Mouse (Mus musculus): ENCODE data around the gene Agap1.
A peak's percentile ranks its signal among the peaks of the same experiment; 100 is the strongest.

Gene Agap1

GRCm38 (mm10) chr1:89933786-89934185 is 479.2 kb downstream of the Agap1 start:
- no peak for DNase-seq (ENCODE audit: low read depth)

GRCm38 (mm10) chr1:89934316-89935260 is 480.0 kb downstream of the Agap1 start:
- no peak for DNase-seq (ENCODE audit: low read depth)

- no peak for DNase-seq (ENCODE audit: low read depth)
Observed at GRCm38 (mm10) chr1:89935493-89936348, 481.1 kb downstream of the Agap1 start.

GRCm38 (mm10) chr1:89938884-89939595 is 484.4 kb downstream of the Agap1 start:
- no peak for DNase-seq (ENCODE audit: low read depth)

- no peak for DNase-seq (ENCODE audit: low read depth)
Observed at GRCm38 (mm10) chr1:89939596-89939960, 485.0 kb downstream of the Agap1 start.

GRCm38 (mm10) chr1:89939981-89940726 is 485.5 kb downstream of the Agap1 start:
- peak; percentile 20 for DNase-seq (ENCODE audit: low read depth)

- DNase-seq (ENCODE audit: low read depth) = no peak
Observed at GRCm38 (mm10) chr1:89940961-89941524, 486.4 kb downstream of the Agap1 start.

GRCm38 (mm10) chr1:89941701-89942381 is 487.2 kb downstream of the Agap1 start:
- no peak for DNase-seq (ENCODE audit: low read depth)

- DNase-seq (ENCODE audit: low read depth) = no peak
Observed at GRCm38 (mm10) chr1:89942395-89942976, 487.9 kb downstream of the Agap1 start.

GRCm38 (mm10) chr1:89943202-89943601 is 488.6 kb downstream of the Agap1 start:
- peak; percentile 21 for DNase-seq (ENCODE audit: low read depth)

All from fibroblast of lung, adult 2 months (primary cell).